Mouse (Mus musculus) retina, postnatal 1 day (tissue): ENCODE data around the gene Gypa.

Source experiments
- DNase-seq: peaks from one replicate; pipeline ENCODE4 v3.0.0-alpha.2; 2012

Gene Gypa

DNA sequence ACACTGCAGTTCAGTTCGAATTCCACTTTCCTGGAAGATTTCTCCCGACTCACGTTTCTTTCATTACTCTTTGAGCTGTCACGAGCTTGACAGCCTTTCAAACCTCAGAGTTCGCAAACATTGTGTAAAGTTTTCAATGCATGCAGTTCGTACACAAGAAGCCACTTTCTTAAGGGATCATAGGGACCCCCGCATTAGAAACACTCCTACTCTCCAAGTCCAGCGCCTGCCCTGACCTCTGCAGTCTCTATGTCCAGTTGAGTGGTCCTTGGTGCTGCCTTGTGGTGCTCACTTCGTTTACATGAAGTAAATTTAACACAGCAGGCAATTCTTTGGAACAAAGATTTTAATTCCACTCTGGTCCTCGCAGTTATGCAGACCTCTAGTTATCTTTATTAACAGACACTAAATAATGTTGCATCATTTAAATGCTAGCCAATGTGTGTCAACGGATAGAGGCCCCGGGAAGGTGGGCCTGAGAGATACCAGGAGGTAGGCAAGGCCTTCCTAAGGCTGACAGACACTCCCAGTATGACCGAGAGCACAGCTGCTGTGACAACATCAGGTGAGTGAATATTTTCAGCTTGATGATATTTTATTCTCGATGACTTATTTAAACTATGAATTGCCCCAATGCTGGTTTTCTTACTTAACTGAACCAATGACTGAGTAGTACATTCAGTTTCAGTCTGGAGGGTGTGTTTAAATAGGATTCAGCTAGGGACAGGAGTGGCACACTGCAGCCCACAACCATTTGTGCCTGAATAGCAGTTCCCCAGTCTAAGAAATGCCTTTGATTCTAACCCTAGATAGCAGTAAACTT, at the start of gene Gypa:
TSS of gene Gypa (plus strand) at position 259 of the 823 bp plus-strand sequence.
- DNase-seq, result peak; percentile 20

GRCm38 (mm10) chr8:80444534-80445072, 49.0 kb upstream of the Gypa start:
- DNase-seq, result no peak

DNA sequence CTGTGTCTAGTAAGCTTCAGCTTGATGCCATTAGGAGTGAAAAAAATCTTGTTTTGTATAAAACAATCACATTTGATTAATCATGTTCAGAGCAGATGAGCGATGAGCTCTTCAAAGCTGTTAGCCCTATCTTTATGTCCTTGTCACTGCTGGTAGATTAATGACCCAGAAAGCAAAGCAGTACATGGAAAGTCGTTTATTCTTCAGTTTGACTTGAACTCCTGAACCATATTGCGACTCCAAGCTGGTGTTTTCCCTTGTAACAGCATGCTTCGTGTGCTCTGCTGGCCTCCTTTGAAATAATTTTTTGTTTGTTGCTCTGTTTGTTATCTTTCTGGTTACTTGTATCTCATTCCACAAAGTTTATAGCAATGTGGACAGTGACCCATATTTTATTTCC, 46.4 kb upstream of the Gypa start:
- peak; percentile 5 for DNase-seq

- peak; percentile 12 for DNase-seq
Observed at GRCm38 (mm10) chr8:80451938-80452690, 41.5 kb upstream of the Gypa start.

GRCm38 (mm10) chr8:80463450-80463917, 30.1 kb upstream of the Gypa start:
- DNase-seq, result no peak

GRCm38 (mm10) chr8:80474971-80475370, 18.6 kb upstream of the Gypa start:
- DNase-seq, result peak; percentile 34

GRCm38 (mm10) chr8:80478156-80478555, 15.4 kb upstream of the Gypa start:
- no peak for DNase-seq

DNA sequence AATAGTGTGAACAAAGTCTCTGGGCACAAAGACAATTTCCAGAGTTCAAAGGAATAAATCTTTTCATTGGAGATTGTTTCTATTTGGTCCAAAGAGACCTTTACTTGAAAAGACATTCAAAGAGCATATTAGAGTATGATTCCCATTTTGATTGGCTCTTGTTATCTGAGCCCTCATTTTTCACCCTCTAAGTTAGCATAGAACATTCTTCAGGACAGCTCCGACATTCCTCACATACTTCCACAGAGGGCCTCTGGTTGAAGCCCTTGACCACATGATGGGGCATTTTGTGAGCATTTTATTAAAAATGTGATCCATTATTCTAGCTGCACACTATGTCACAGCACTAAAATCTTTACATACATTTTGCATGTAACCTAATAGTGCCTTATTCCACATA, 14.5 kb upstream of the Gypa start:
- no peak for DNase-seq

- no peak for DNase-seq
Observed at GRCm38 (mm10) chr8:80482173-80482572, 11.4 kb upstream of the Gypa start.

GRCm38 (mm10) chr8:80482822-80483774, 10.5 kb upstream of the Gypa start:
- peak; percentile 46 for DNase-seq

DNA sequence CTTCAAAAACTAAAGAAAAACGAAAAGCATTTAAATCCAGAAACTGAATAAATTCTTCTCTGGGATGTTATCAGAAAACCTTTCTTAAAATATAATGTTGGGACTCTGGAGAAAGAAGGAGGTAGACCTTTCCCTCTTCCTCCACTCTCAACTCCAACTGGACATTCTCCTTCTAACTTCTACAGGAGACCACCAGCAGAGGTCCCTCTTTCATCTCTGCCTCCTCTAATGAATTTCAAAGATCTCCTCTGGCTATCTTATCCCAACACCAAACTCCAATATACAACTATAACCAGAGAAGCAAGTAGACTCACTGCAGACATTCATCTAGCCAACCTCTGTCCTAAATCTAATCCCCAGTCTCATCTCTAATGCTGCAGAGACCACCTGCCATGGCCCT, 2.0 kb upstream of the Gypa start:
- no peak for DNase-seq

DNA sequence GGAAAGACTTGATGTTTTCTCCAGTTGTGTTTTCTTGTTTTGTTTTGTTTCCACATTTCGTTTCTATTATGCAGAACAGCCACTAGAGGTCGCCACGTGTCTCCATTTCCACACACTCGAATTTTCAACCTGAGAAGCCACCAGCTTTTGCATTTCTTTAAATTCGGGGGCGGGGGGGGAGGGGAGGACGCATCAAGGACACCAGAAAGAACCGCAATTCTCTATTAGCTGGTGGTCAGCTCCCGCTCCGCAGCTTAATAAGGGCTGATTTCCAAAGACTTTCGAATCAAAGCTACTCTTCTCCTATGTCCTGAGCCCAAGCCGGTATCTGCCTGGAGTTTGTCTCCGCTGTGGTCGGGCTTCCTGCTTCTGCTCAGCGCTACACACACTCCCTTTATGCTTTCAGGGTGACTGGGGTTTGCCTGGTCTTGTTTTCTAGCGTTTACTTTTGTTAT, 567 bp upstream of the Gypa start:
- DNase-seq, result peak; percentile 85

DNA sequence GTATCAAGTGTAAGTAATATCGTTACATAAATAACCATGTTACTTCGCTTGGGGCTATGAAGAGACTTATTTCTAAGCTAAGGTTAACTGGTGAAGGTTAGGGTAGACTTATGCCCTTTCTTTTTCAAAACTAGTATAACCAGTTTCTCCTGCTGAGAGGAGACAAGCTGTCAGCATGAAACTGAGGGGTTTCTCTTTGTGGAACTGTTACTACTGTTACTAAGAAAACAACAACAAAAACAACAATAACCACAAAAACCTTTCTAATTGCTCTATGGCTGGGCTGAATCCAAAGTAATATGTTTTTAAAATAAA, 722 bp downstream of the Gypa start:
- DNase-seq, result no peak

- no peak for DNase-seq
Observed at GRCm38 (mm10) chr8:80494819-80495218, 1.2 kb downstream of the Gypa start.

- DNase-seq, result no peak
Observed at GRCm38 (mm10) chr8:80495527-80495926, 1.9 kb downstream of the Gypa start.

DNA sequence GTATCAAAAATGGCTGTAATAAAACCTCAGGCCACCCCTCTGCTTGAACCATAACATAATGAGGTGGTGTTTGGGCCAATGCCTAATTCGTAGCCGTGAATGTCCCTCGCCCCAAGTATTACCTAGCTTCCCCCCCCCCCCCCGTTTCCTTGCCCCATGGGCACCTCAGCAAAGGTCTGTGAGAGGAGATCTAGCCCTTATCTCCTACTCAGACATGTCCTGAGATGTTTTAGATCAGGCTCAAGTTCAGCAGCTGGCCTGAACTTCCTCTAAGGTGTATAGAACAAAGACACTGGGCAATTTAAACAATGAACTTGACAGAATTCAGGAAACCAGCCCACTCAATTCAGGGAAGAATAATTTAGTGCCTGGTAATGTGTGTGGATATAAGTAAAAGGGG, 3.7 kb downstream of the Gypa start:
- no peak for DNase-seq

DNA sequence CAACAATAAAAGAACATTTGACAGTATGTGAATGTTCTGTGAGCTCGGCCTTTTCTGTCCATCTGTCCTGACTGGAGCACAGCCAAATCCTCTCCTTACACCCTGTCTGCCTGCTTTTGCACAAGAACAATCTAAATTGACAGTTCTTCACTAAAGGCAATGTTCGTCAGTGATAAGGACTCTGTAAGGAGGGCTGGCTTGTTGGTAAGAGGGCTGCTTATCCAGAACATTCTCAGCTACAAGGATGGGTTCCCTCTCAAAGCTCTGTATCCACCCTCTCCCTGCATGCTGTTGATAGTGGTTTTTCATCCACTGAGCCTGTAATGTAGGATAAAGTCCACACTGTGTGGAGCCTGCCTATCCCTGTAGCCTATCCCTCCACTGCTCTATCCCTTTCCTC, 6.7 kb downstream of the Gypa start:
- no peak for DNase-seq

DNA sequence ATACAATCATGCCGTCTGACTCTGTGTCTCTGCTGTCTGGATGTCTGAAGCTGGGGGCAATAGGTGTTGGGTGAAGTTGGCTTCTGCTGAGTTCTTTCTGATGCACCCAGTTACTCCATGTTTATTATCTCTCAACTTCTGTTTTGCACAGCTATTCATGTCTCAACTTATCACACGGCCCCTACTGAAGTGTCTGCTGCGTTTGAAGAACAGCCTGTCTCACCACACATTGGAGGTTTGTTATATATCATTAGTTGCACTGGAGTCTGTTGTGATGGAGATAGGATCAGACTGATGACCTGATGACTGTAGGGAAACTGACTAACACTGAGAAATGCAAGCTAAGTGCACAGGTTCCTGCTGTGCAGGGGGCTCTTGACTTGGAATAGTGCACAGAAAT, 7.2 kb downstream of the Gypa start:
- DNase-seq, result no peak

DNA sequence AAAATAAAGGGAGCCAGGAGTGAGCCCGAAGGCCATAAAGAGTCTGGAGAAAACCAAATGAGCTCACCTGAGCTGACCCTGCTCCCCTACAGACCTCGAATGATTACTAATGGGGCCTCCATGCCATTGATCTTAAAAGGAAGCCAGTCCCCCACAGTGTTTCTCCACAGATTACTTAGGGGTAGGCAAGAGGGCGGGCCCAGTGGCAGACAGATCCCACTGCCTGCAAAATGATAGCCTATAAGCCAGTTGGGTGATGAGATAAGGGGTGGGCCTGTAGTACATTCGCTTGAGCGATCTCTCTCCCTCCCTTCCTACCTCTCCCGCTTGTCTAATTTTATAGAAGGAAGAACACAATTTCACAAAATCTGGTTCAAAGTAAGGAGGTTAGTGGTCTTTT, 7.7 kb downstream of the Gypa start:
- no peak for DNase-seq

DNA sequence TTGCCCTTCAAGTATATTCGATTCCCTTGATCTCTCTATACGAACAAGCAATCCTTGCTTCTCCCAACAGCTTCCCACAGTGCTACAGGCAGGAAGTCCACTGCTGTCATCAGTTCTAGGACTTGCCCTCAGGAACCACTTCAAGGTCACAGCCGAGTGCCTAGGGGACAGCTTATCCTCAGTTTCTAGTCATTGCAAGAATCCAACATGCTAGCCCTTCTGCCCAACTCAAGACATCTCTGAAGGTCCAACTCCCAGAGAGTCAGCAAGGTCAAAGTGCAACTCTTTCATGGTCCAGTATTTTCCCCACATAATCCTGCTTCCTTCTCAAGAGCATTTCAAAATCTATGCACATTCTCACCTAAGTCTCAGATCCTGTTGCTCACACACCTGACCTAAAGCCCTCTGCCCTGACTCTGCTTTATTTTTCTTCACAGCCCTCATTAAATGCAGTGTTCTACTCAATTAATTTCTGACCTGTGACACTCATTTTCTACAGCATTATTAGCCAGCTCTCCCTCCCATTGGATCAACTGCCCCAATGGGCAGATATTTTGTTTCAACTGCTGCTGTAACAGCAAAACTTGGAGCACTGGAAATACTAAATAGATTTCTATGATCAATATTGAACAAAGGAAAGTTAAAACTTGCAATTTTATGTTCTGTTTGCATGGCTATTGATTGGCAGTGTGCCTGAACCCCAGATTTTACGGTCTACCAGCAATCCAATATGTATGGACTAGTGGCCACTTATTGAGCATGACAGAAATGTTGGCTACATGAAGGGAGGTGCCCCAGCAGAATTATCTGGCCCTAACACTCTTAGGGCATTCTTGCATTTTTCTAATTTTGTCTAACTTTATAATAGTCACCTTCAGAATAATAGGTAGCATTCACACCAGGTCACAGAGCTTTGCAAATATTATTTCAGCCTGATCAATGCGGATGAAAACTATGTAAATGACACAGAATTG, 33.1 kb downstream of the Gypa start:
- DNase-seq, result no peak

DNA sequence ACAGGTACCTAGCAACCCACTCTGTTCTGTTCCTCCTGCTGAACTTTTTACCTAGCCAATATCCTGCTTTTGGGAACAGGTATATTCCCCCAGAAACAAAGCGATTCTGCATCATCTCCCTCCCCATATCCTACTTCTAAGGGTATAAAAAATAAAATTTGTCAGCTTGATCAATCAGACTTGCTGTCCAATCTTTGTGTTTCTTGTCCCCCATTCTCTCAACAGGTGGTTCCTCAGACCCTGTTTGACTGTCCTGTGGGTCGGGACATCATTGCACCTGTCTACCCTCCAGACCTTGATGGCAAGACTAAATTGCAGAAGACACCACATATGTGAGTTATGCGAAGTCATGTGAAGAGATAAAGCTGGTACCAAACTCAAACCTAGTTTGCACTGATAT, 48.3 kb downstream of the Gypa start:
- peak; percentile 45 for DNase-seq

DNA sequence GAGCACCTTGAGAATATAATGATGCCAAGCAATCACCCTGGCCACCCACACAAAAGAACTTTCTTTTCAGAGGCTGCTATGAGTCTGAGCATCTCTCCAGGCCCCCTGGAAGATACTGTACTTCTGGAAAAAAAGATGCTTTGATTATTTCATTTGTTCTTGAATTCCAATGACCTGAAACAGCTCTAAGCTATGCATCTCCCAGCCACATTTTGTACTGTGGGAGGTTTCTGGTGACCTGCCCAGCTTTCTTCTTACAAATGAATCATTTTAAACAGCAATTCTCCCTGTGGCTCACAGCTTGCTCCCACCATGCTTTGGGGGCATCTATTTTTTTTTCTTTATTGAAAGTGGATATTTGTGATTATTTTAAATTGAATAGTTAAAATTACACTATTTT, 56.9 kb downstream of the Gypa start:
- DNase-seq, result no peak
